Mouse (Mus musculus) thymus, postnatal 14 days (tissue): ENCODE data around the gene Chil6.
A peak's percentile ranks its signal among the peaks of the same experiment; 100 is the strongest.

Experiments
- DNase-seq: peaks from one replicate; pipeline ENCODE4 v3.0.0; 2021

The Chil6 gene

DNA sequence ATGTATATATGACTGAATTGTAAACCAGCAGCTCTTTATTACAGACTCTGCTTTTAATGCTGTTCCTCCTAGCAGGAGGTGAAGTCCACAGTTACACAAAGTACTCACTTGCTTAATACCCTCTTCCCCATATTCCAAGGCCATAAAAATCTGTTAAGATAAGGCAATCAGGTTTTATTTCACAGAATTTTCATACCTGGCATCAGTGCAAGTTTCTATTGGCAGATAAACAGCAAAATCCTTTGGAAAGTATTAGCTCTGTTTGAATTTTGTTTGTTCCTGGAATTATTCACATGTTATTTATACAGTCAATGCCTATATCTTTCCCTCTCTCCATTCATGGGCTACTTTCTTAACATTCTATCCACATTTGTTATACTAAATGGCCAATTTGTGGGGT is at the start of gene Chil6:
Gene Chil6 (minus strand): TSS at position 101 of the 400 bp plus-strand sequence.
- DNase-seq: no peak

- DNase-seq: peak; percentile 58
Measured at GRCm38 (mm10) chr3:106452616-106453015, 46.6 kb upstream of the Chil6 start.

DNA sequence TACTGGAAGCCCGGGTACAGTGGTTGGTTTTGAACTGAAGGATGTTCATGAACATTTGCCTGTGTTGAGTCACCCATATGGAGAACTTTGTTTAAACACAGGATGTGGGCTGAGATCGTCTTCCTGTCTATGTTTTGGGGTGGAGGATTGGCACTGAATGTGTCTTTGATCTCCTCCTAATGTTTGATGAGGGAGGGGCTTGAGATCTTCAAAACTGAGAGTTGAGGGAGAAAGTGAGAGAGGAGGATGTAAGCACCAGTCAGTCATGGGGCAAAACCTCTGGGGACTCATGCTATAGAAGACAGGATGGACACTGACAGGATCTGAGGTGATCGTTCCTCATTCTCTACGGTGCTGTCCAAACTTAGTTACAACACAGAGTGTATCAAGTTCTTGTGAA is 43.6 kb upstream of the Chil6 start:
- DNase-seq: peak; percentile 74

- peak; percentile 25 for DNase-seq
Measured at GRCm38 (mm10) chr3:106448995-106449394, 43.0 kb upstream of the Chil6 start.

DNA sequence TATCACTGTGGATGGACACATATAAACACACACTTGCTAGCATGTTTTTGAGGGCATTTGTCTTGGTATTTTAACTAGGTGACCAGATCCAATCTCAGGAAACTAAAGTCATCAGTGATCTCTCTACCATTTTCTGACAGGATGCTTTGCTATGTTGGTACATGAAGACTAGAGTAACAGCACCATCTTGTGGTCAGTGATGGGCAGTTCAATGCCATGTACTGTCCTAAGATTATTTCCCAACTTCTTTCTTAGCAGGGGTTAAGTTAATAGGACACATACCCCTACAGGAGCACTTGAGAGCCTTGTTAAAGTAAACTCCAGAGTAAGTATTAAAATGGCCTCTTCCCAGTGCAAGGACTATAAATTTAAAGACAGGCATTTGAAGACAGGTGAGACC is 42.6 kb upstream of the Chil6 start:
- DNase-seq: peak; percentile 63
